Mouse (Mus musculus): ENCODE measurements around the gene Cmtm2b.
"Not testable (repeated sequence)": the region's sequence is repeated elsewhere in the genome, so short reads cannot be mapped to it uniquely, and the experiment has no call there.

The Cmtm2b gene

GRCm38 (mm10) chr8:104321930-104322329 lies at the start of gene Cmtm2b:
Gene Cmtm2b (plus strand): TSS chr8:104322230.
- not testable (repeated sequence) for DNase-seq

DNA sequence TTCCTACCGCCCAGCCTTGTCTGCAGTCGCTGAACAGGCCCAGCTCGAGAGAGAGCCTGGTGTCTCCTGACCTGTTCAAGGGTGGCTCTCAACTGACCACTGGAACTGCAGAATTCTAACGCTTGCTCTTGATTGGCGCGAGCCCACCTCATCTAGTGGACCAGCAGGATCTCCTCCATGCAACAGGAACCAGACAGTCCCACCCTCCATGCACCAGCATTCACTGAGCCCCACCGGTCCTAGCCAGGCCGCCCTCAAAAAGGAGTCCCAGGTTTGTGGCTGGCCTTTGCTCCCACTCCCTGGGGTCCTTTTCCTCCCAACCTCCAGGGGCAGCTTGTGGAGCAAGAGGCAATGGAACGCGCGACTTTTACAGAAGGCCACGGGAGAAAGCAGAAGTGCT lies 28.9 kb upstream of the Cmtm2b start, which contains the start of gene Cmtm2a:
Gene Cmtm2a, minus strand, starts transcription at position 101 of the 400 bp plus-strand sequence.
- not testable (repeated sequence) for DNase-seq

DNA sequence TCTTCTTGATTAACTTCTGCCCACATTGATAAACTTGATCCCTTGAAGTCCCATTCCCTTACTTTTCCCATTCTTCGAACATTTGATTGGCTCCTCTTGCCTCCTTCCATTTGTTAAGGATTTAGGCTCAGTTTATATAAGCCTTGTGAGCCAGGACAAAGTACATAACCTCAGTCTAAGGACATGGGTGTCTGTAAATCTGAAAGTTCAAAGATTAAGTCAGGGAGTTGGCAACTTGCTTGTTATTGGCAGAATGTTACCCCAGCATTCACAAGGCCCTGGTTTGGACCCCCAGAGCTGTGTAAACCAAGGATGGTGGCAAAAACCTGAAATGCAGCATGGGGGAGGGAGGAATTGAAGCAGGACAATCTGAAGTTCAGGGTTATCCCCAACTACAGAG lies 27.6 kb upstream of the Cmtm2b start:
- no peak for DNase-seq

- not testable (repeated sequence) for DNase-seq
Observed at GRCm38 (mm10) chr8:104301577-104301976, 20.5 kb upstream of the Cmtm2b start.

DNA sequence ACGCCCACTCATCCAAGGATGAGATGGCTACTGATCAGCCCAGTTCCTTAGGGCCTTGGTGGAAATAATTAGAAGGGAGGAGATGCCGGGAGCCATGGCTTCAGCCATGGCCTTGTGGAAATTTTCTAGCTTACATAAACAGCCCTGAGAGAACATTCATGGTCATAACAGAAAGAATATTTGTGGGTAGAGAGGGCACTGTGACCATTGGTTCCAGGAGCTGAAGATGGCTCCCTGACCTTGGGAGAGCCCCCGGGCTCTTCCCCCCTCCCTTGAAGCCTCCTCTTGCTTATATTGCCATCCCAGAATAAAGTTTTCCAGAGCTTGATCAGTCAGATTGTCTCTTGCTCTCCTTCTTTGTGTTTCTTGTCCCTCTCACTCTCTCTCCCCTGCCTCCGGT lies 19.5 kb upstream of the Cmtm2b start:
- not testable (repeated sequence) for DNase-seq

- no peak for DNase-seq
Observed at GRCm38 (mm10) chr8:104304962-104305361, 17.1 kb upstream of the Cmtm2b start.

DNA sequence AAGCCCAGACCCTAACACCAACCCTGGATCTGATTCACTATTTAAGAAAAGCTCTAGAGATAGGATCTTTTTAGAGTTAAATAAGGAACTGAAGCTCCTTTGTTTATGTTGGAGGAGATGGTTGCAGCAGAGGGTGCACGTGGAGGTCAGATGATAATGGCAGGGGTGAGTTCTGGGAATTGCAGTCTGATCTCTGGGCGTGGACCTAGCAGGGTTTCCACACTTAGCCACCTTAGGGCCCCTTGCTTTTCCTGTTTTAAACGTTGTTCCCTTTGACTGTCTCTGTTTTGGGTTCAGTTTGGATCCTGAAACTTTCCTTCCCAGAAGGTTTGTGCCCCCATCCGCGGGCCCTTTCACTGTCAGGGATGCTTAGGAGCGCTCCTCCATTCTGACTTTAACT lies 13.7 kb upstream of the Cmtm2b start:
- DNase-seq, result not testable (repeated sequence)

DNA sequence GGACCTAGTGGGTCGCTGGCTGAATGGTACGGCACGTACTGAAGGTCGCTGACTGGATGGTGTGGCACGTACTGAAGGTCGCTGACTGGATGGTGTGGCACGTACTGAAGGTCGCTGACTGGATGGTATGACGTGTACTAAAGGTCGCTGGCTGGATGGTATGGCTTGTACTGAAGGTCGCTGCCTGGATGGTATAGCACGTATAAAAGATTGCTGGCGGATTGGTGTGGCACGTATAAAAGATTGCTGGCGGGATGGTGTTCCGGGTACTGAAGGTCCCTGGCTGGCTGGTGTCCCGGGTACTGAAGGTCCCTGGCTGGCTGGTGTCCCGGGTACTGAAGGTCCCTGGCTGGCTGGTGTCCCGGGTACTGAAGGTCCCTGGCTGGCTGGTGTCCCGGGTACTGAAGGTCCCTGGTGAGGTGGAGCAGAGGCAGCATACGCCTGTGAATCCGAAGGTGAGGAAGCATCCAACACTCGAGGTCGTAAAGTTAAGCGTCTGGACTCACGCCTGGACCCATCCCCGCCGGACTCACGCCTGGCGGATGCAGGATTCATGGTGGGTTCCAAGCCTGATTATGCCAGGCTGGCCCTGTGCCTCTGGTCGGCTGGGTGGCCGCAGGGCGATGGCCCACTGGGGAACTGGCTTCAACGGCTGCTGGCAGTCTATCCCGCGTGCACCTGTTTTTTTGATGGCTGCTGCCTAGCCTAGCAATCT lies 12.4 kb upstream of the Cmtm2b start, which contains the start of the genes Gm45711 and Cmtm1:
Gene Gm45711, minus strand, starts transcription at position 641 of the 715 bp plus-strand sequence.
Gene Cmtm1, minus strand, starts transcription at position 705 of the 715 bp plus-strand sequence.
- DNase-seq, result not testable (repeated sequence)

DNA sequence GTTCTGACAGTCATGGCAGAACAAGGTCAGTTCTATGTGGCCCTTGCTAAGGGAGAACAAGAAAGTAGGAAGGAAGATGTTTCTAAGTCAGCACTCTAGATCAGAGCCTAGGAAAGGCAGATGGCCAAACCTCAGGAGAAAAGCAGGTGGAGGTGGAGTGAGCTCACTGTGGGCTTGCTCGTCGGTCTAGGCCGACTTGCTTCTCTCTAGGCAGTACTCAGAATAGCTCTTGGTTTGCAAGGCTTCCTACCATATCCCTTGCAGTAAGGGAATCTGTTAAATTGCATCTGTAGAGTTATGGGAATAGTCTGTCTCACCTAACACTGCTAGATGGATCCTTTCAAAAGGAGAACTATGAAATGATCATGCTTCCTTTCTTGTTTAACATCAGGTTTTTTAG lies 10.0 kb upstream of the Cmtm2b start:
- DNase-seq, result not testable (repeated sequence)

DNA sequence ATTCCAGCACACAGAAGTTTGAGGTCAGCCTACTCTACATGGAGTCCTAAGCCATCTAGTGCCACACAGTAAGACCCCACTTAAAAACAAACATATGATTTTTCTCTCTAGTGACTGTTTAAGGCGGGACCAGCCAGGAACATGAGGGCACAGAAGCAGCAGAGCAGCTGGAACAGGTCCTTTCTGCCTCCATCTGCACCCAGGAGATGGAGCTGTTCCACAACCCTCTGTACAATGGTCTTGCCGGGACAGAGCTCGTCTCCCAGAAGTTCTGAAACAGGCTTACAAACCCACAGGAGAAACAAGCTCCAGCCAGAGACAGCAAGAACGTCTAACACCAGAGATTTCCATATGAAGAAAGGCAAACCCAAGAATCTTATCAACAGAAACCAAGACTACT lies 8.7 kb upstream of the Cmtm2b start:
- no peak for DNase-seq

GRCm38 (mm10) chr8:104321267-104321666 lies 763 bp upstream of the Cmtm2b start, which contains the start of gene Gm11020:
Gene Gm11020 (plus strand): TSS chr8:104321567.
- DNase-seq, result not testable (repeated sequence)

DNA sequence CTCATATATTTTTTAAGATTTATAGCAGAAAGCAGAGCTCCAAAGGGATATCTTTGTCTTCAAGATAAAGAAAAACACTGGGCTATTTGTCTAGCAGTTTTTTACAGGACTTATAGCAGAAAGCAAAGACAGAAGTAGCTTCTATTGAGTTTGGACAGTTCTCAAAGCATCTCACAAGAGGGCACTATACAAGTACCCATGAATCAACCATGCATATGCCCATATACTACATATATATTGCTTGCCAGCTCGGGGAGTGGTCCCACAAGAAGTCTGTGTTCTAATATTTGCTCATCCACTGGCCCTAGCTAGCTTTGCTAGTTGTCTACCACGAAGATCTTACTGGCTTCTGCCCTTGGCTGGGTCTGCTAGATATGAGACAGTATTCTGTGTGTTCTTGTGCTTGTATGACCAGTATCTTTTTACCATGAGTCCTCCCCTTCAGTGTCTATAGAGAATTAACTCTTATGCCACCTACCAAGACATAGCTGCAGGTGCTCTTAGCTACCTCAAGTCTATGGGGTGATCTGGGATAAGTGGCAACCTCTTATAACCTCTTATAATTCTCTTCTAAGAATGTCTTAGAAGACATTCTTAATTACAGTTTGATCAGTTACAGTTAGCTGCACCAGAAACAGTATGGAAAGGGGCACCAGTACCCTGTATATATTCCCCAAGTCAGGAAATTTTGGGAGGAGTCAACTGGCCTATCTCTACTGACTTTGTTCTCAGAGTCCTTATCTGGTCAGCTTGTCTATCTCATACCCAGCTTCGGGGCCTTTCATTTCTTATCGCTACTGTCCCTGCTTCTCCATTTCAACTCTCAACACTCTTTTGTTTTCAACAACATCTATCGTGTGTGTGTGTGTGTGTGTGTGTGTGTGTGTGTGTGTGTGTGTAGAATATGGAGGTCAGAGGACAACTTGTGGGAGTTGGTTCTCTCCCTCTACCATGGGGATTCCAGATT lies 10.9 kb downstream of the Cmtm2b start:
- DNase-seq, result no peak

- no peak for DNase-seq
Observed at GRCm38 (mm10) chr8:104333786-104334185, 11.8 kb downstream of the Cmtm2b start.

- no peak for DNase-seq
Observed at GRCm38 (mm10) chr8:104334196-104334595, 12.2 kb downstream of the Cmtm2b start.

DNA sequence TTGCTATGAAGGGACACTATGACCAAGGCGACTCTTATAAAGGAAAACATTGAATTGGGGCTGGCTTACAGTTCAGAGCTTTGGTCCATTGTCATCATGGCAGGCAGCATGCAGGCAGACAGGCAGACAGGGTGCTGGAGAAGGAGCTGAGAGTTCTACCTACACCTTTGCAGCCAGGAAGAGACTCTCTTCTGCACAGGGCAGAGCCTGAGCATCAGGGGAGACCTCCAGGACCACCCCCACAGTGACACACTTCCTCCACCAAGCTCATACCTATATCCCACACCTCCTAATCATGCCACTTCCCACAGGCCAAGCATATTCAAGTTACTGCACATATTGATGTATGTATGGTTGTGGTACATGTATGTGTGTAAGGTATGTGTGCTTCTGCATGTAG lies 14.8 kb downstream of the Cmtm2b start:
- no peak for DNase-seq

DNA sequence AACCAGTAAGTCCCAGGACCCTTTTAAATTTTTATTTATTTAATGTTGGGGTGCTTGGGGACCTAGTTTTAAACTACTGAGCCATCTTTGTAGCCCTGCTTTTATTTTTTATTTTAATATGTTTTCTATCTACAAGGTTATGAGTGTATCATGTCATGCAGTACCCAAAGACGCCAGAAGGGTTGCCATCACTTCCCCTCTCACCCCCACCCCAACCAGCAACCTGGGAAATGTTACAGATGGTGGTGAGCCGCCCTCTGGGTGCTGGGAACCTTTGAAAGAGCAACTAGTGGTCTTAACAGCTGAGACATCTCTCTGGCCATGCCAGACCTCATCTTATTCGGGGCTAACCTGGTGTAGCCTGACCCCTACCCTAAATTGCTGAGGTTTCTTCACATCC lies 15.9 kb downstream of the Cmtm2b start:
- DNase-seq, result peak; percentile 40

- no peak for DNase-seq
Observed at GRCm38 (mm10) chr8:104339229-104339982, 17.4 kb downstream of the Cmtm2b start, which contains the start of gene Cmtm3. Gene Cmtm3 (plus strand): TSS chr8:104339410.

GRCm38 (mm10) chr8:104339983-104340232 lies 17.9 kb downstream of the Cmtm2b start:
- peak; percentile 39 for DNase-seq

- peak; percentile 86 for DNase-seq
Observed at GRCm38 (mm10) chr8:104340233-104341105, 18.4 kb downstream of the Cmtm2b start.

GRCm38 (mm10) chr8:104341106-104341561 lies 19.1 kb downstream of the Cmtm2b start:
- no peak for DNase-seq

- DNase-seq, result no peak
Observed at GRCm38 (mm10) chr8:104341678-104342077, 19.6 kb downstream of the Cmtm2b start.

GRCm38 (mm10) chr8:104342426-104342825 lies 20.4 kb downstream of the Cmtm2b start:
- no peak for DNase-seq

Measured in thymus, postnatal 14 days (tissue).